Mouse (Mus musculus): Measurements from ENCODE around the gene Zp2. TPM values are rescaled to one million over a fixed set of nuclear protein-coding genes. Genes with fewer than 3 reads are reported as not detected.

The Zp2 gene
- not detected in 2 replicates for polyA plus RNA-seq (2014; fragmentation: Nextera tagmentation; extraction: Ambion mirVana)

- DNase-seq (ENCODE audit: low spot score) (no peak), ATAC-seq (ENCODE audit: insufficient read depth, low FRiP score, low TSS enrichment) (no peak)
- no peak within 1 kb of the TSS for H3K4me3 ChIP-seq (ENCODE audit: low read depth, low read length)
- no peaks in the 10 kb centered on the region for H3K36me3 ChIP-seq (ENCODE audit: control insufficient read depth, insufficient read depth, low read length)
- H3K9me3 ChIP-seq (ENCODE audit: control insufficient read depth, low read length), result no peaks in the 10 kb centered on the region
- 74% methylated on average over 9 of the region's 9 CpGs for WGBS
- no peak within 1 kb of the TSS for H3K9ac ChIP-seq (ENCODE audit: low read length)
- no peak within 1 kb of the TSS for H3K4me2 ChIP-seq (ENCODE audit: low read depth)
- no peaks in the 10 kb centered on the region for H3K4me1 ChIP-seq (ENCODE audit: control insufficient read depth, insufficient read depth, low read length)
- no peaks in the 10 kb centered on the region for H3K27me3 ChIP-seq (ENCODE audit: control insufficient read depth, insufficient read depth, low read length)
- H3K27ac ChIP-seq (ENCODE audit: low read depth, low read length), result no peak within 1 kb of the TSS
Measured at GRCm38 (mm10) chr7:120145191-120145590, at the start of gene Zp2. TSS of gene Zp2 (minus strand) at chr7:120145291.

GRCm38 (mm10) chr7:120192816-120193215, 47.7 kb upstream of the Zp2 start:
- no peaks in the 10 kb centered on the region for H3K27me3 ChIP-seq (ENCODE audit: control insufficient read depth, insufficient read depth, low read length)
- no peak overlapping the region for H3K27ac ChIP-seq (ENCODE audit: low read depth, low read length)
- DNase-seq (ENCODE audit: low spot score) (no peak), ATAC-seq (ENCODE audit: insufficient read depth, low FRiP score, low TSS enrichment) (no peak)
- no peaks in the 10 kb centered on the region for H3K36me3 ChIP-seq (ENCODE audit: control insufficient read depth, insufficient read depth, low read length)
- H3K4me3 ChIP-seq (ENCODE audit: low read depth, low read length), result no peak overlapping the region
- 94% methylated on average over 6 of the region's 6 CpGs for WGBS
- no peak overlapping the region for H3K9ac ChIP-seq (ENCODE audit: low read length)
- H3K4me2 ChIP-seq (ENCODE audit: low read depth), result no peak overlapping the region
- no peaks in the 10 kb centered on the region for H3K4me1 ChIP-seq (ENCODE audit: control insufficient read depth, insufficient read depth, low read length)
- H3K9me3 ChIP-seq (ENCODE audit: control insufficient read depth, low read length), result no peaks in the 10 kb centered on the region

- Histone ChIP-seq H3K4me1 (ENCODE audit: control insufficient read depth, insufficient read depth, low read length) (no peaks in the 10 kb centered on the region), H3K4me2 (ENCODE audit: low read depth) (no peak overlapping the region), H3K27ac (ENCODE audit: low read depth, low read length) (no peak overlapping the region), H3K36me3 (ENCODE audit: control insufficient read depth, insufficient read depth, low read length) (no peaks in the 10 kb centered on the region), H3K4me3 (ENCODE audit: low read depth, low read length) (no peak overlapping the region), H3K9ac (ENCODE audit: low read length) (no peak overlapping the region), H3K27me3 (ENCODE audit: control insufficient read depth, insufficient read depth, low read length) (no peaks in the 10 kb centered on the region), H3K9me3 (ENCODE audit: control insufficient read depth, low read length) (no peaks in the 10 kb centered on the region)
- ATAC-seq (ENCODE audit: insufficient read depth, low FRiP score, low TSS enrichment) (no peak), DNase-seq (ENCODE audit: low spot score) (no peak)
- 79% methylated on average over 3 of the region's 3 CpGs for WGBS
Measured at GRCm38 (mm10) chr7:120192207-120192606, 47.1 kb upstream of the Zp2 start.

- Histone ChIP-seq H3K27me3 (ENCODE audit: control insufficient read depth, insufficient read depth, low read length) (no peaks in the 10 kb centered on the region), H3K36me3 (ENCODE audit: control insufficient read depth, insufficient read depth, low read length) (no peaks in the 10 kb centered on the region), H3K4me3 (ENCODE audit: low read depth, low read length) (no peak overlapping the region), H3K9ac (ENCODE audit: low read length) (no peak overlapping the region), H3K4me1 (ENCODE audit: control insufficient read depth, insufficient read depth, low read length) (no peaks in the 10 kb centered on the region), H3K4me2 (ENCODE audit: low read depth) (no peak overlapping the region), H3K27ac (ENCODE audit: low read depth, low read length) (no peak overlapping the region), H3K9me3 (ENCODE audit: control insufficient read depth, low read length) (no peaks in the 10 kb centered on the region)
- DNase-seq (ENCODE audit: low spot score) (no peak), ATAC-seq (ENCODE audit: insufficient read depth, low FRiP score, low TSS enrichment) (no peak)
- 69% methylated on average over 8 of the region's 8 CpGs for WGBS
Measured at GRCm38 (mm10) chr7:120190150-120190665, 45.1 kb upstream of the Zp2 start.

- DNase-seq (ENCODE audit: low spot score), result no peak
- Histone ChIP-seq H3K4me1 (ENCODE audit: control insufficient read depth, insufficient read depth, low read length) (no peaks in the 10 kb centered on the region), H3K27me3 (ENCODE audit: control insufficient read depth, insufficient read depth, low read length) (no peaks in the 10 kb centered on the region), H3K4me2 (ENCODE audit: low read depth) (no peak overlapping the region), H3K27ac (ENCODE audit: low read depth, low read length) (no peak overlapping the region), H3K4me3 (ENCODE audit: low read depth, low read length) (no peak overlapping the region), H3K9ac (ENCODE audit: low read length) (no peak overlapping the region), H3K36me3 (ENCODE audit: control insufficient read depth, insufficient read depth, low read length) (no peaks in the 10 kb centered on the region), H3K9me3 (ENCODE audit: control insufficient read depth, low read length) (no peaks in the 10 kb centered on the region)
- WGBS, result 78% methylated on average over 8 of the region's 8 CpGs
- no peak for ATAC-seq (ENCODE audit: insufficient read depth, low FRiP score, low TSS enrichment)
Measured at GRCm38 (mm10) chr7:120189369-120190149, 44.5 kb upstream of the Zp2 start.

- Histone ChIP-seq H3K9ac (ENCODE audit: low read length) (no peak overlapping the region), H3K36me3 (ENCODE audit: control insufficient read depth, insufficient read depth, low read length) (no peaks in the 10 kb centered on the region), H3K27me3 (ENCODE audit: control insufficient read depth, insufficient read depth, low read length) (no peaks in the 10 kb centered on the region), H3K4me2 (ENCODE audit: low read depth) (no peak overlapping the region), H3K9me3 (ENCODE audit: control insufficient read depth, low read length) (no peaks in the 10 kb centered on the region), H3K27ac (ENCODE audit: low read depth, low read length) (no peak overlapping the region), H3K4me3 (ENCODE audit: low read depth, low read length) (no peak overlapping the region), H3K4me1 (ENCODE audit: control insufficient read depth, insufficient read depth, low read length) (no peaks in the 10 kb centered on the region)
- DNase-seq (ENCODE audit: low spot score) (no peak), ATAC-seq (ENCODE audit: insufficient read depth, low FRiP score, low TSS enrichment) (no peak)
- WGBS, result 86% methylated on average over 5 of the region's 5 CpGs
Measured at GRCm38 (mm10) chr7:120188946-120189345, 43.9 kb upstream of the Zp2 start.

GRCm38 (mm10) chr7:120182891-120183290, 37.8 kb upstream of the Zp2 start:
- Histone ChIP-seq H3K36me3 (ENCODE audit: control insufficient read depth, insufficient read depth, low read length) (no peaks in the 10 kb centered on the region), H3K4me1 (ENCODE audit: control insufficient read depth, insufficient read depth, low read length) (no peaks in the 10 kb centered on the region), H3K27me3 (ENCODE audit: control insufficient read depth, insufficient read depth, low read length) (no peaks in the 10 kb centered on the region), H3K4me2 (ENCODE audit: low read depth) (no peak overlapping the region), H3K9ac (ENCODE audit: low read length) (no peak overlapping the region), H3K27ac (ENCODE audit: low read depth, low read length) (no peak overlapping the region), H3K4me3 (ENCODE audit: low read depth, low read length) (no peak overlapping the region), H3K9me3 (ENCODE audit: control insufficient read depth, low read length) (no peaks in the 10 kb centered on the region)
- ATAC-seq (ENCODE audit: insufficient read depth, low FRiP score, low TSS enrichment) (no peak), DNase-seq (ENCODE audit: low spot score) (no peak)

GRCm38 (mm10) chr7:120181401-120182230, 36.5 kb upstream of the Zp2 start:
- Histone ChIP-seq H3K4me1 (ENCODE audit: control insufficient read depth, insufficient read depth, low read length) (no peaks in the 10 kb centered on the region), H3K27ac (ENCODE audit: low read depth, low read length) (no peak overlapping the region), H3K27me3 (ENCODE audit: control insufficient read depth, insufficient read depth, low read length) (no peaks in the 10 kb centered on the region), H3K9me3 (ENCODE audit: control insufficient read depth, low read length) (no peaks in the 10 kb centered on the region), H3K4me2 (ENCODE audit: low read depth) (no peak overlapping the region), H3K4me3 (ENCODE audit: low read depth, low read length) (no peak overlapping the region), H3K9ac (ENCODE audit: low read length) (no peak overlapping the region), H3K36me3 (ENCODE audit: control insufficient read depth, insufficient read depth, low read length) (no peaks in the 10 kb centered on the region)
- ATAC-seq (ENCODE audit: insufficient read depth, low FRiP score, low TSS enrichment), result no peak
- WGBS, result 94% methylated on average over 4 of the region's 4 CpGs
- no peak for DNase-seq (ENCODE audit: low spot score)
